Mouse (Mus musculus) CH12.LX (cell line): Measurements from ENCODE around the gene Nova2. TPM values are rescaled to one million over a fixed set of nuclear protein-coding genes. Genes with fewer than 3 reads are reported as not detected.

ENCODE experiments used
- DNase-seq: peaks from one replicate; pipeline ENCODE4 v3.0.0-alpha.2; 2013; ENCODE audit errors: extremely low read depth
- H3K27ac ChIP-seq: 2 replicates; pipeline ENCODE4 v1.5.1; 2012; ENCODE audit warnings: low read depth, mild to moderate bottlenecking, control low read depth, moderate library complexity; ENCODE audit not compliant: insufficient read depth
- H3K27me3 ChIP-seq: replicated peaks from 2 replicates; pipeline ENCODE3; 2012; ENCODE audit warnings: inconsistent platforms
- H3K36me3 ChIP-seq, 2 experiments: replicated peaks in 1 of 2; 2 replicates each; pipeline versions ENCODE3 to v1.6.1; 2012; ENCODE audit warnings: inconsistent platforms in 1 of 2, low read length in 1 of 2, mild to moderate bottlenecking in 1 of 2, mixed read lengths in 1 of 2, moderate library complexity in 1 of 2; ENCODE audit not compliant: control insufficient read depth in 1 of 2, insufficient read depth in 1 of 2
- H3K4me1 ChIP-seq, 2 experiments: 2 replicates each; pipeline ENCODE4 v1.6.1; 2012; ENCODE audit warnings: inconsistent platforms in 1 of 2, moderate library complexity in 1 of 2; ENCODE audit not compliant: insufficient read depth in 2 of 2, control insufficient read depth in 1 of 2
- H3K4me2 ChIP-seq: 2 replicates; pipeline ENCODE4 v1.6.1; 2012; ENCODE audit warnings: low read depth, mild to moderate bottlenecking, control low read depth; ENCODE audit not compliant: poor library complexity, insufficient read depth, severe bottlenecking
- H3K4me3 ChIP-seq, 3 experiments: fragments of 150-350 bp in 1 of 3; sonication (generic) in 1 of 3; replicated peaks in 1 of 3; 2 replicates each; pipeline versions ENCODE3 to v1.5.1; 2011 to 2012; ENCODE audit warnings: low read depth in 2 of 3, low read length in 2 of 3, mild to moderate bottlenecking in 2 of 3, moderate library complexity in 2 of 3, control low read depth in 1 of 3, improper control_type of control experiment in 1 of 3, inconsistent platforms in 1 of 3, mixed read lengths in 1 of 3; ENCODE audit not compliant: poor library complexity in 1 of 3
- H3K79me2 ChIP-seq: replicated peaks from 2 replicates; pipeline ENCODE4 v1.6.1; 2012; ENCODE audit warnings: mild to moderate bottlenecking, moderate library complexity; ENCODE audit not compliant: control insufficient read depth, poor library complexity, insufficient read depth, severe bottlenecking; ENCODE audit errors: extremely low read depth
- H3K9ac ChIP-seq: 2 replicates; pipeline ENCODE4 v1.6.1; 2012; ENCODE audit warnings: low read depth, mild to moderate bottlenecking, control low read depth, moderate library complexity; ENCODE audit not compliant: insufficient read depth
- H3K9me3 ChIP-seq: replicated peaks from 2 replicates; pipeline ENCODE3; 2012; ENCODE audit warnings: low read length, inconsistent platforms, mixed read lengths
- BHLHE40 ChIP-seq: IDR thresholded peaks from 2 replicates; pipeline ENCODE4 v1.6.1; 2011; ENCODE audit warnings: mild to moderate bottlenecking, low read depth, low read length, improper control_type of control experiment
- E2F4 ChIP-seq: IDR thresholded peaks from 2 replicates; pipeline ENCODE4 v1.6.1; 2011; ENCODE audit warnings: low read depth, low read length, improper control_type of control experiment; ENCODE audit not compliant: insufficient replicate concordance
- ELF1 ChIP-seq: IDR thresholded peaks from 2 replicates; pipeline ENCODE4 v1.6.1; 2014; ENCODE audit warnings: low read depth, mild to moderate bottlenecking, inconsistent platforms, low read length, improper control_type of control experiment
- EP300 ChIP-seq: IDR thresholded peaks from 2 replicates; pipeline ENCODE4 v1.6.1; 2011; ENCODE audit warnings: low read length, improper control_type of control experiment
- ETS1 ChIP-seq: conservative IDR thresholded peaks from 2 replicates; pipeline ENCODE4 v1.6.1; 2012; ENCODE audit warnings: low read depth, mild to moderate bottlenecking, inconsistent platforms, low read length, improper control_type of control experiment, moderate library complexity
- GABPA ChIP-seq: IDR thresholded peaks from 2 replicates; pipeline ENCODE4 v1.6.1; 2012; ENCODE audit warnings: low read depth, low read length, improper control_type of control experiment, inconsistent platforms; ENCODE audit not compliant: insufficient replicate concordance
- MAX ChIP-seq: IDR thresholded peaks from 2 replicates; pipeline ENCODE4 v1.6.1; 2011; ENCODE audit warnings: low read length, improper control_type of control experiment
- MAZ ChIP-seq: IDR thresholded peaks from 2 replicates; pipeline ENCODE4 v1.6.1; 2012; ENCODE audit warnings: low read depth, mild to moderate bottlenecking, inconsistent platforms, low read length, improper control_type of control experiment, moderate library complexity
- MXI1 ChIP-seq: IDR thresholded peaks from 2 replicates; pipeline ENCODE4 v1.6.1; 2011; ENCODE audit warnings: mild to moderate bottlenecking, low read depth, low read length, improper control_type of control experiment
- NRF1 ChIP-seq: IDR thresholded peaks from 2 replicates; pipeline ENCODE4 v1.6.1; 2014; ENCODE audit warnings: low read depth, mild to moderate bottlenecking, inconsistent platforms, low read length, improper control_type of control experiment, moderate library complexity
- POLR2AphosphoS2 ChIP-seq: IDR thresholded peaks from 2 replicates; pipeline ENCODE4 v1.6.1; 2011; ENCODE audit warnings: low read depth, low read length, improper control_type of control experiment
- RAD21 ChIP-seq: IDR thresholded peaks from 2 replicates; pipeline ENCODE4 v1.6.1; 2011; ENCODE audit warnings: low read depth, mild to moderate bottlenecking, low read length, improper control_type of control experiment, moderate library complexity
- RCOR1 ChIP-seq: conservative IDR thresholded peaks from 2 replicates; pipeline ENCODE4 v1.6.1; 2012; ENCODE audit warnings: low read depth, mild to moderate bottlenecking, inconsistent platforms, low read length, improper control_type of control experiment
- SIN3A ChIP-seq: IDR thresholded peaks from 2 replicates; pipeline ENCODE4 v1.6.1; 2012; ENCODE audit warnings: low read length, improper control_type of control experiment, inconsistent platforms
- SMC3 ChIP-seq: IDR thresholded peaks from 2 replicates; pipeline ENCODE4 v1.6.1; 2011; ENCODE audit warnings: low read depth, low read length, improper control_type of control experiment
- ZC3H11A ChIP-seq: IDR thresholded peaks from 2 replicates; pipeline ENCODE4 v1.6.1; 2012; ENCODE audit warnings: low read depth, mild to moderate bottlenecking, inconsistent platforms, low read length, improper control_type of control experiment
- ZKSCAN1 ChIP-seq: IDR thresholded peaks from 2 replicates; pipeline ENCODE4 v1.6.1; 2012; ENCODE audit warnings: low read depth, inconsistent platforms, low read length, improper control_type of control experiment, borderline replicate concordance
- ZNF384 ChIP-seq: IDR thresholded peaks from 2 replicates; pipeline ENCODE4 v1.6.1; 2012; ENCODE audit warnings: low read depth, low read length, improper control_type of control experiment, inconsistent platforms
- dilution Hi-C: fragments of 300-500 bp; cut with MboI; formaldehyde crosslinking; loops from 2 replicates; pipeline ENCODE4 v1.14.3; 2020; ENCODE audit warnings: low sequenced_read_pairs; ENCODE audit not compliant: extremely low pct_unique_long_range_greater_than_20kb, extremely low pct_ligation_motif_present
- in situ Hi-C: fragments of 300-500 bp; cut with MboI; formaldehyde crosslinking; loops from 3 replicates; pipeline ENCODE4 v1.14.3; 2019; ENCODE audit warnings: low sequenced_read_pairs, low pct_ligation_motif_present, low pct_unique_long_range_greater_than_20kb, mixed read lengths
- polyA plus RNA-seq: library from polyadenylated mRNA; unstranded; fragments of >175 nt; gene quantifications from 2 replicates; pipeline ENCODE4 v1.2.1, GENCODE M21; 2012; ENCODE audit warnings: low read depth; ENCODE audit not compliant: insufficient read length
- total RNA-seq, 2 experiments: library from RNA; depleted of rRNA; stranded (reverse); fragments of 300-350 nt in 1 of 2; fragments of >200 nt in 1 of 2; gene quantifications; 2 replicates each; pipeline ENCODE4 v1.2.3; 2012 to 2014

Gene Nova2
- total and polyA plus RNA-seq, 3 experiments, result 0.04 TPM; not detected in 2

DNA sequence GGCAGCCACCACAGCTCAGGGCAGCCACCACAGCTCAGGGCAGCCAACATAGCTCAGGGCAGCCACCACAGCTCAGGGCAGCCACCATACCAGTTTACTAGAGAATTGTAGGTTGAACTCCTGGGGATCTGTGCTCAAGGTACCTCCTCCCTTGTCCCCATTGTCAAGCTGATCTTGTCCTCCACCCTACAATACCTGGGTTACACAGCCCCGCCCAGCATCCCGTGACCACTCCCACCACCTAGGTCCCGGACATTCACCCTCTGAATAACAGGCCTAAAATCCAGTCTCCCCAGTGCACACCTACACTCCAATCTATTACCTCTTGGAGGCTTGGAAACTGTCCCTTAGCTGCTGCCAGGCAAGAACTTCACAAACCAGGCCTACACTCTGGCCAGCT is 20.7 kb upstream of the Nova2 start:
- Histone ChIP-seq H3K9me3 (no peaks in the 10 kb centered on the region), H3K4me2 (no peak overlapping the region), H3K79me2 (no peaks in the 10 kb centered on the region), H3K27ac (no peak overlapping the region), H3K27me3 (no peaks in the 10 kb centered on the region), H3K36me3 (peaks cover 6 to 57% of the 10 kb centered on the region in 2 experiments)
- dilution Hi-C loops, result no loop called here
- in situ Hi-C loops, result no loop called here
- DNase-seq, result no peak
- TF ChIP-seq E2F4 (no peak), RAD21 (no peak), ZC3H11A (no peak), ETS1 (no peak)
- TF ChIP-seq, all 38 proteins: peak for 0
- H3K9ac ChIP-seq, result no peak overlapping the region
- no peak overlapping the region for H3K4me3 ChIP-seq
- H3K4me1 ChIP-seq, result peaks cover 0 to 8% of the 10 kb centered on the region in 2 experiments; a peak in 1 of 4 replicates

DNA sequence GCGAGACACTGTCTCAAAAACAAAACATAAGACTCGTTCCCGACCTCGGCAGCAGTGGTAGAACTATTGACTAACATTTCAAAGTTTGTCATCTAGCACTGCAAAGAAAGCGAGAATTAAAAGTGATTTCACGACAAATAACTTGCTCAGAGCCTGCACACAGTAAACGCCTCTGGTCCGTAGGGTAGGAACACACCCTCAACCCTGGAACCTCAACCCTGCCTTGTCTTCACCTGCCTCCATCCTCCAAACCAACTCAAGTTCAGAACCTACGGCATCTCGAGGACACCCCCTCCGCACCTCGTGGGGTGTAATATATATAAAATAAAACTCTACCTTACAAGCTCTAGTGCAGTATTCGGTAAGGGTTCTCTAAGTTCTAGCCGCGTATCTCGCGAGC is 15.9 kb upstream of the Nova2 start:
- in situ Hi-C loops, result loop anchor here (10.0 kb wide), 1 partner anchor 65 kb away; no protein-coding TSS in a partner anchor
- DNase-seq, result peak; percentile 12
- TF ChIP-seq ZKSCAN1, result no peak
- TF ChIP-seq SIN3A, result no peak
- TF ChIP-seq EP300, result no peak
- no peak for TF ChIP-seq POLR2AphosphoS2
- no peak for TF ChIP-seq BHLHE40
- TF ChIP-seq NRF1, result no peak
- no peak for TF ChIP-seq ELF1
- TF ChIP-seq MAZ, result no peak
- no peak for TF ChIP-seq RAD21
- TF ChIP-seq MXI1, result no peak
- no peak for TF ChIP-seq SMC3
- TF ChIP-seq GABPA, result no peak
- TF ChIP-seq MAX, result no peak
- TF ChIP-seq RCOR1, result no peak
- no peak for TF ChIP-seq ZNF384
- Histone ChIP-seq H3K4me3 (peak overlapping the region; percentile 60 to 72 (median 66)), H3K27me3 (peaks cover 15% of the 10 kb centered on the region), H3K79me2 (no peaks in the 10 kb centered on the region), H3K27ac (no peak overlapping the region), H3K36me3 (peaks cover 0 to 22% of the 10 kb centered on the region in 2 experiments), H3K9me3 (no peaks in the 10 kb centered on the region), H3K4me2 (peak overlapping the region; percentile 95; the same call in 1 of the 2 replicates), H3K4me1 (peaks cover 4 to 15% of the 10 kb centered on the region in 2 experiments; a peak in 3 of 4 replicates), H3K9ac (peak overlapping the region; percentile 61)
- dilution Hi-C loops, result no loop called here
